Mouse (Mus musculus) retina, adult 2 months (tissue): ENCODE results near the gene Prrt4.
"Not testable (repeated sequence)": the region's sequence is repeated elsewhere in the genome, so short reads cannot be mapped to it uniquely, and the experiment has no call there.

Experiments used
- DNase-seq: peaks from one replicate; pipeline ENCODE4 v3.0.0-alpha.2; 2012; ENCODE audit warnings: low read depth, low spot score

Prrt4 gene

DNA sequence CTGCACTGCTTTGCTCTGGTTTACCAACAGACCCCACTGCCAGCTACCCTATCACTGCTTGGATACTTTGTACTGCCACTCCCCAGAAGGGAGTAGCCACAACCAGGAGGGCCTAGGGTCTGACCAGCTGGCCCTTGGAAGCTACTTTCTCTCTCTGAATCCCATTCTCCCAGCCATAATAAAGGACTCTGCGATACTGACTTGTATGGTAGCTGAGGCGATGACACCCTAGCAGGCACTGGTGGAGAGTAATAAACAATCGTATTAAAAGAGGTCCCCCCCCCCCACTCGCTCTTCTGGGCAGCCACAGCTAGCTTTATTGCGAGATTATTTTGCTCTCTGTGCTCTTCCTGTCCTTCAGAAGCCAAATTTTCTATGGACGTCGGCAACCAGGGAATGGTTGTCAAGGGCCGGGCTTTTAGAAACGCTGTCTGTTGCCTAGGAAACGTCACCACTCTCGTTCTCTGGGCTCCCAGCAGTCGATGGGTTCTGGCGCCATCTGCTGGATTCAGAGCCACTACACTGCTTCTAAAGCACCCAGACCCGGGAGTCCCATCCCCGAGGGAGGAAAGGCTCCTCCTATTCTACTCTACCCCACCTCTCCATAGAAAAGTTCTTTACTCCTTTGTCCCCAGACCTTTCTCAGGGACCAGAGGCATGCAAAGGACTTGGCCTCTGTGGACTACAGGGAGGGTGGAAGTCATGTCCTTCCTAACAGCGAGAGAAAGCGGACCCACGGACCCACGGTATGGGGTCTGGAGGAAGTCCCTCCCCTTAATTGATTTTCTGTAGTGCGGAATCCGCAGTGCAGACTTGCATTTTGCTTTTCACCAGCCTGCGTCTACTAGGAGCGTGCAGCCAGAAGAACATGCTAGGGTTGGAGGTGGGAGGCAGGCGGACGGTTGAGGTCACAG lies 19.2 kb upstream of the Prrt4 start:
- DNase-seq: peak; percentile 68

DNA sequence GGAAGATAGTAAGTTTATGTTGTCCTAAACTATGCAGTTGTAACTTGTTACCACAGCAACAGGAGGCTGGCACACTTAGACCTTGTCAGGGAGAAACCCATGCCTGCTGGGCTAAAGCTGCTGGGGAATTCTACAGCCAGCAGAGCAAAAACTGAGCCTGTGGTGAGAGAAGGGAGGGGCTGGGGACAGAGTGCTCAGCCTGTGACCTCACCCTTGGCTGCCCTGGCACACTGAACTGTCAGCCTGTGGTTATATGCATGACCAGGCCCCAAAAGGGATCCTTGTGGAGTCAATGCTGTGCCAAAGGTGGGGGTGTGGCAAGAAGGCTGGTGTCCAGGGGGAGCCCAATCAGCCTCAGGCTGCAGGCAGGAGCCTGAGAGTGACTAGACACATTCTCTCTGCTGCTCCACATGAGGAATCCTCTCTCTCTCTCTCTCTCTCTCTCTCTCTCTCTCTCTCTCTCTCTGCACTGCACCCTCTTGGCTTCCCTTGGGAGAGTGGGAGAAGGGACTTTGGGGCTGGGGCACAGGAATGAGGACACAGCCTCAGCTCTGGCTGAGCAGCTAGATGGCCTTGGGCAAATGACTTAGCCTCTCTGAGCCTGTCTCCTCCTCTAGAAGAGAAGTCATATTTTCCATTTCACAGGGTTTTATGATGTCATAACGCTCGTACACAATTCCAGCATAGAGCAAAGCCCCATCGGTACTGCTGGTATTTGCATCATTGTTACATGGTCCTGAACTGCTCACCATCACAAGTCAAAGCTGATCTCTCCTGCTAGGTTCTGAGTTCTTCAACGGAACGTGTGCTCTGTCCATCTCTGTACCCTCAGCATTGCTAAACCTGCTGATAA lies 16.7 kb upstream of the Prrt4 start:
- no peak for DNase-seq

DNA sequence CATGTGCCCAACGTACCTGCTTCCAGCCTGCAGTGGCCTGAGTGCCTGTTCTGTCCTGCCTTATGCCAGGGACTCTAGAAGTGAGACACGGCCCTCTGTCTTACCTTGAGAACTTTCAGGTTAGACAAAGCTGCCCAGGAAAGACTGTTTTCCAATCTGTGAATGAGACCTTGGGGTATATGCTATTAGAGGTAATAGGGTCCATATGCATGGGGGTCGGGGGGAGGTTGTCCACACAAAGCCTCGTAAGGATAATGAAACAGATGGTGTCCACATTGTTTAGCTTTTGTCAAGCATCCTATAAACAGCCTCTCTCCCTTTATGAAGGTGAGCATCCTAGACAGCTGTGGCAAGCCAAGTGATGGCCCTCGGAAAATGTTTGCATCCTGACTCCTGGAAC lies 15.8 kb upstream of the Prrt4 start:
- DNase-seq: no peak

GRCm38 (mm10) chr6:29193961-29194750 lies 14.8 kb upstream of the Prrt4 start:
- DNase-seq: no peak

GRCm38 (mm10) chr6:29187936-29188335 lies 8.6 kb upstream of the Prrt4 start:
- DNase-seq: no peak

DNA sequence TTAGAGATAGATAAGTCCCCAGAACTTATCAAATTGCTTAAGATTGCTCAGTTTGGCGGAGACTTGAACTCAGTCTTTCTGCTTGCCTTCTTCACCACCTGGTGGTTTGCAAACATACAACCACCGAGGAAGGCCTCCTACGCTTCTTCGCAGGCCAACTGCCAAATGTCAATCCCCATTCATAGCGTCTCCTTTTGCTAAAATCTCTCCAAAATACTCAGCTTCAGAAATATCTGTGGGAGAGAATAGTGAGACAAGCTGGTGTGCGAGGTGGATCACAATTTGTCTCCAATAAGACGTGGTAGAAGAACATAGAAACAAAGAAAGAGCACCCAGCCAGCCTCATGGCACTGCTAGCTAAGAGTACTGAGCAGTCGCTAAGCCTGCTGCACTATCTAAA lies 459 bp upstream of the Prrt4 start:
- no peak for DNase-seq

GRCm38 (mm10) chr6:29177901-29178879 lies 1.2 kb downstream of the Prrt4 start:
- no peak for DNase-seq

- no peak for DNase-seq
Observed at GRCm38 (mm10) chr6:29175113-29175512, 4.3 kb downstream of the Prrt4 start.

DNA sequence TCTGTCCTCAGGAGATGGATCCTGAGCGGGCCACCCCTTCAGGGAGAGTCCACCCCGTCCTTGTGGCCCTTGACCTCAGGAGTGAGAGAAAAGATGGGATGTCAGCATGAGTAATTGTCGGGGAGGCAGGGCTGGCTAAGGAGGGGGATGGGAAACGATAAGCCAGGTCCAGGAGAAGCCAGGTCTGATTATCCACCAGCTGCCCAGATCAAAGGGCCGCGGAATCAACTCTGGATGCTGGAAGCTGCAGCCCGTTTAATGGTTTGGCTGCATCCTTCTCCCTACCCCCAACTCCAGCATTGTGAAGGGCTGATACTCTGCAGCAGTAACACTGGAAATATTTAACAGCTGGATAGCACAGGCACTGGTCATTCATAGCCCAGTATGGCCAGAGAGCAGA lies 5.0 kb downstream of the Prrt4 start:
- no peak for DNase-seq

DNA sequence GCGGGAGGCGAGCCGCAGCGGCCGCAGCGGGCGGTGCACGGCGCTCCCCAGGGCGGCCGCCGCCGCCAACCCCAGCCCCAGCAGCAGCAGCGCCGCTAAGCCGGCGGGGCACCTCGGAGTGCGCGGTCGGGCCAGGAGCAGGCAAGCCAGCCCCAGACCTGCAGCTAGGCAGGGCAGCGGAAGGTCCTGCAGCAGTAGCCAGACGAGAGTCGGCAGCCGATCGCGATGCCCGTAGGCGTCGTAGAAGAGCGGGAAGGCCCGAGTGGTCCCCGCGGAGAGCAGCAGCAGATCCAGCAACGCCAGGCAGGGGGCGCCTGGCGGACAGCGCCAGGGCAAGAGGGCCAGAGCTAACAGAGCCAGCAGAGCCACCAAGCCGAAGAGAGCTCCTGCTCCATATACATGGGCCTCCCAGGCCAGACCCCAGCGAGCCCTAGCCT lies 8.4 kb downstream of the Prrt4 start:
- no peak for DNase-seq

DNA sequence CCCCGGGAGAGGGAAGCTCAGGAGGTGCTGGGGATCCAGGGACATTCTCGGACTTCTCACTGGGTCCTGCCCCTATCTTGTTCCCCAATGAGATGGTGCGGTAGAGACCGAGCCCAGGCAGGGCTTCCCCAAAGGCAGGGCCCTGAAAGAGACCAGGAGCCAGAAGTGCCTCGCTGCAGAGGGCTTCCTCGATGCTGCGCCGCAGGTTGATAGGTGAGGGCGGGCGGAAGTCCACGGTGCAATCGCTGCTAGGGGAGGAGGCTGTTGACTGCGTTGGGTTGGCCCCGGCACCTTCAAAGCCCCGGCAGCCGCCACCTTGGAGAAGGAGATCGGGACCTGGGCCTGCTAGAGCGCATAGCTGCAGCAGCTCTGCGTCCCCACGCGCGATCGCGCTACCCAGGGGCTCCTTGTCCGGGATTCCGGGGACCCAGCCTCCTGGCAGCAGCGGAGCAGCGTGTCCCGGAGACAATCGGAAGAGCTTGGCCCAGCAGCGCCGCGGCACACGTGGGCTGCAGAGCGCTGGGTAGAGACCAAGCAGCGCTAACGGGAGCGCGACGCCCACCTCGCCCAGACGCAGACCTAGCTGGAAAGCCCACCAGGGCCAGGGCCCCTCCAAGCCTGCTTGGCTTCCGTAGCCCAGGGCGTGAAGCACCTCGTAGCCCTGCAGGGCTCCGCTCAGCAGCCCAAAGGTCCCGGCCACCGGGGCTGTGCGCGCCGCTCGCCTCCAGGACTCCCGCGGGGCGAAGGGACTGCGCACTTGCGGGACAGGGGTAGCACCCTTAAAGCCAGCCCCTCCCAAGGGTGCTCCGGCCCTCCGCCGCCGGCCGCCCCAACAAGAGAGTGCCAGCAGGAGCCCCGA lies 9.1 kb downstream of the Prrt4 start:
- DNase-seq: no peak

DNA sequence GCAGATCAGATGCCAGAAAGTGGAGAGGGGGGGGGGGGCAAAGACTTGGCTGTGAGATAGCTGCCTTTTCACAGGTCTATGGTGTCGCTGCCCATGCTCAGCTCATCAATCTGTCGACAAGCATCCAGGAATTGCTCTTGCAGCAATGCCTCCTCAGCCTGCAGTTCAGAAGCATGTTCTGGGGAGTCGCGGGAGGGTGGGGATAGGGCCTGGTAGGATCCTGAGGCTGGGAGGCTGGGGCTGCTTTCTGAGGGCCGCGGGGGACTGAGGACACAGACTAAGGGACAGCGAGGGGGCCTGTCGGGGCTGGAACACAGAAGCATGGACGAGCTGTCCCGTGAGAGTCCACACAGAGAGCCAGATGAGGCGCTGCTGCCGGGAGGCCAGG lies 9.7 kb downstream of the Prrt4 start:
- no peak for DNase-seq

- DNase-seq: no peak
Observed at GRCm38 (mm10) chr6:29168871-29169270, 10.5 kb downstream of the Prrt4 start.

DNA sequence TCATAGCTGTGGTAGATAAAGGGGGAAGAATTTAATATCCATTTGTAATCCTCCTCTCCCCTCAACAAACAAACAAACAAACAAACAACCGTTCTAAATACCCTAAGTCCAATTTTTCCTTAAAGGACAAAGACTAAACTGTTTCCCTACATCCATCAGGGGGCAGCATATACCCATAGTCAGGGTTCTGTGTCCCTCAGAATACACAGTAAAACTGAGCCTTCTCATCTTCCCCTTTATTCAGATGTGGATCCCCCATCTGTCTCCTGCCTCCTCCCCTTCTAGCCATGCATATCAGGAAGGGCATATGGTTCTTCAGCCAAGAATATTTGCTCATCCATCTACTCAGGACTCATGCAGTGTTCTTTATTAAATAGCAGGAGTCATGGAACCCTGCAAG lies 13.2 kb downstream of the Prrt4 start:
- no peak for DNase-seq

DNA sequence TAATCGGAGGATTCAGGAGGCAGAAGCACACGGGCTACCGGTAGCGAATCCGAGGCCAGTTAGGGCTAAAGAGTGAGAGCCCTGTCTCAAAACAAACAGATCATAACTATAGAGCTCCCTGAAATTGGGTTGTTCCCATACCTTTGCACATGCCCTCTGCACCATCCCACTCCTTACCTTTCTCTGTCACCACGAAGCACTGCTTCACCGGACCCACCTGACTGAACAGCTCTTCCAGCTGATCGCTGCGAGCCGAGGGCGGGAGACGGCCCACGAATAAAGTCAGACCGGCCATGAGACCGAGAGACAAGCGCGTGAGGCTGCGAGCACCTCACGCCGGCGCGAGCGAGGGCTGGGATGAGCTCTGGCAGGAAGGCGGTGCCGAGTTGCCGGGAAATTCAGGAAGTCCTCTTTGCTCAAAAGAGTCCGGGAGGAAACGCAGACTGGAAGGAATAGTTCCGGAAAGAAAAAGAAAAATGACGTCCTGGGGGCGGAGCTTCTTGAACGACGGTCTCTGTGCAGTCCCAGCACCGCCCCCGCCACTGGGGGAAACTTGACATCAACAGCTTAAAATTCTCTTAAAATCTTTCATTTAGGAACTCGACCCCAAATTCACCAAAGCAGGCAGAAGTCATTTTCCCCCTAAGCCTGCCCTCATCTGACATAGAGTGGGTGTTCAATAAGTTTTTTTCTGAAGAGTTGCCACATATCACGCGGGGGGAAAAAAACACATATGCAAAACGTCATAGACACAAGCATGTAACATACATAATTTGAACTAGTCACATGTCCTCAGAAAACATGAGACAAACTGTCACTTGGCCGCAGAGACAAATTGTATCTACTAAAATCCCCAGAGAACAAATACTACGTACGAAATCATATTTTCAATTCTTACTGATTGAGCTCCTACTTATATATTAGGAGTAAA lies 14.8 kb downstream of the Prrt4 start, which contains the start of gene Rbm28:
Rbm28 (minus strand) TSS at position 693 of the 931 bp plus-strand sequence.
- peak; percentile 94 for DNase-seq

DNA sequence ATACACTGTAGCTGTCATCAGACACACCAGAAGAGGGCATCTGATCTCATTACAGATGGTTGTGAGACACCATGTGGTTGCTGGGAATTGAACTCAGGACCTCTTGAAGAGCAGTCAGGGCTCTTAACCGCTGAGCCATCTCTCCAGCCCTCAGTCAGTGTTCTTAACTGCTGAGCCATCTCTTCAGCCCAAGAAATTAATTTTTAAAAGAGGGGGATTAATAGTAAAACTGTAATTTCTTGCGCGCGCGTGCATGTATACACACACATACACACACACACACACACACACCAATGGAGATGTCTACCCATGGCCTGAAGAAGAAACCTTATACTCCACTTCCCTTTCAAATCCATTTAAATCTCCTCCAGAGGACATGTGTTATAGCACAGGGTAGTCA lies 18.1 kb downstream of the Prrt4 start:
- not testable (repeated sequence) for DNase-seq

GRCm38 (mm10) chr6:29160786-29161185 lies 18.6 kb downstream of the Prrt4 start:
- no peak for DNase-seq

GRCm38 (mm10) chr6:29156326-29156725 lies 23.1 kb downstream of the Prrt4 start:
- no peak for DNase-seq
